Comparison of ENCODE assay signal across 8 mouse cellular contexts in genomic region chr16:24914393-24914751, GRCm38 (mm10).
A peak's percentile ranks its signal among the peaks of the same experiment; 100 is the strongest.
DNase-seq lines count a peak whose midpoint lies in the region; ATAC-seq lines count a peak whose summit lies in the region.

No protein-coding gene starts in this region.

- ATAC-seq in forebrain, embryonic 13.5 days = peak; percentile 75
- ATAC-seq in forebrain, embryonic 12.5 days (ENCODE audit: low FRiP score) = no peak
- ATAC-seq in heart, embryonic 12.5 days (ENCODE audit: insufficient number of reproducible peaks, low FRiP score) = peak; percentile 61; the same call in 1 of the 2 replicates
- ATAC-seq in monocyte, adult 5-6 weeks (replicated peaks; ENCODE audit: insufficient number of reproducible peaks, low FRiP score, low TSS enrichment, poor library complexity, severe bottlenecking) = no peak; the same call in 1 of the 2 replicates

- WGBS in forebrain, embryonic 13.5 days = 40% methylated on average over 3 of the region's 3 CpGs
- 62% methylated on average over 3 of the region's 3 CpGs for WGBS in forebrain, embryonic 12.5 days
- WGBS in heart, embryonic 12.5 days = 56% methylated on average over 3 of the region's 3 CpGs

- no peak overlapping the region for H3K4me3 ChIP-seq in forebrain, embryonic 13.5 days
- H3K4me3 ChIP-seq in forebrain, embryonic 12.5 days (replicated peaks) = no peak overlapping the region
- H3K4me3 ChIP-seq in heart, embryonic 12.5 days = no peak overlapping the region

- no peaks in the 10 kb centered on the region for H3K36me3 ChIP-seq in forebrain, embryonic 13.5 days (ENCODE audit: poor library complexity, severe bottlenecking)
- H3K36me3 ChIP-seq in forebrain, embryonic 12.5 days (replicated peaks) = no peaks in the 10 kb centered on the region
- H3K36me3 ChIP-seq in heart, embryonic 12.5 days = no peaks in the 10 kb centered on the region

- peaks cover 16% of the 10 kb centered on the region; the same call in 1 of the 2 replicates for H3K4me1 ChIP-seq in forebrain, embryonic 13.5 days
- H3K4me1 ChIP-seq in forebrain, embryonic 12.5 days = no peaks in the 10 kb centered on the region
- peaks cover 28% of the 10 kb centered on the region for H3K4me1 ChIP-seq in heart, embryonic 12.5 days (replicated peaks)

- H3K9ac ChIP-seq in forebrain, embryonic 13.5 days = no peak overlapping the region
- no peak overlapping the region for H3K9ac ChIP-seq in forebrain, embryonic 12.5 days
- H3K9ac ChIP-seq in heart, embryonic 12.5 days = no peak overlapping the region

- peaks cover 4% of the 10 kb centered on the region; the same call in 1 of the 2 replicates for H3K27me3 ChIP-seq in forebrain, embryonic 13.5 days
- peaks cover 5% of the 10 kb centered on the region for H3K27me3 ChIP-seq in forebrain, embryonic 12.5 days
- no peaks in the 10 kb centered on the region for H3K27me3 ChIP-seq in heart, embryonic 12.5 days (replicated peaks)

- H3K9me3 ChIP-seq in forebrain, embryonic 13.5 days (replicated peaks) = no peaks in the 10 kb centered on the region
- H3K9me3 ChIP-seq in forebrain, embryonic 12.5 days = no peaks in the 10 kb centered on the region
- no peaks in the 10 kb centered on the region for H3K9me3 ChIP-seq in heart, embryonic 12.5 days (replicated peaks)

- no peak overlapping the region for H3K27ac ChIP-seq in forebrain, embryonic 13.5 days
- H3K27ac ChIP-seq in forebrain, embryonic 12.5 days = no peak overlapping the region
- peak overlapping the region; percentile 9; the same call in 1 of the 2 replicates for H3K27ac ChIP-seq in heart, embryonic 12.5 days (ENCODE audit: poor library complexity, severe bottlenecking)

- no peak overlapping the region for H3K4me2 ChIP-seq in forebrain, embryonic 13.5 days
- no peak overlapping the region for H3K4me2 ChIP-seq in forebrain, embryonic 12.5 days
- no peak overlapping the region for H3K4me2 ChIP-seq in heart, embryonic 12.5 days

- intact Hi-C loops in left cerebral cortex, postnatal 36 days (cut with DNase I) = no loop called here

- DNase-seq in ovary, postnatal 36 days (ENCODE audit: low spot score) = peak; percentile 31
- no peak for DNase-seq in ovary, postnatal 10 days (ENCODE audit: low spot score)
- DNase-seq in layer of hippocampus, adult 8-10 months (ENCODE audit: low spot score in 2 of 2) = peak; percentile 42 to 46
- no peak for DNase-seq in left cerebral cortex, postnatal 36 days (ENCODE audit: low spot score in 2 of 2)

Comparison
In these comparisons a context has a peak if more than half of its experiments do, and no peak if none do; other contexts are left out.
1. ATAC-seq: peak in forebrain, embryonic 13.5 days (single experiment) and heart, embryonic 12.5 days (single experiment); none in forebrain, embryonic 12.5 days (single experiment) and monocyte, adult 5-6 weeks (single experiment).
2. DNase-seq: peak in ovary, postnatal 36 days (single experiment) and layer of hippocampus, adult 8-10 months (2 of 2); none in ovary, postnatal 10 days (single experiment) and left cerebral cortex, postnatal 36 days (0 of 2).